Mouse (Mus musculus): Measurements from ENCODE around the gene Gm38431.
"Not testable (repeated sequence)": the region's sequence is repeated elsewhere in the genome, so short reads cannot be mapped to it uniquely, and the experiment has no call there.

Gm38431 gene

GRCm38 (mm10) chr9:21105760-21106564 is 14.2 kb upstream of the Gm38431 start:
- no peak for DNase-seq (ENCODE audit: low spot score)

- DNase-seq (ENCODE audit: low spot score) = no peak
Observed at GRCm38 (mm10) chr9:21104814-21105213, 13.0 kb upstream of the Gm38431 start.

- no peak for DNase-seq (ENCODE audit: low spot score)
Observed at GRCm38 (mm10) chr9:21102076-21102475, 10.3 kb upstream of the Gm38431 start.

- no peak for DNase-seq (ENCODE audit: low spot score)
Observed at GRCm38 (mm10) chr9:21100447-21101161, 8.8 kb upstream of the Gm38431 start.

GRCm38 (mm10) chr9:21097793-21098192 is 6.0 kb upstream of the Gm38431 start:
- DNase-seq (ENCODE audit: low spot score) = no peak

GRCm38 (mm10) chr9:21095958-21096357 is 4.2 kb upstream of the Gm38431 start:
- DNase-seq (ENCODE audit: low spot score) = no peak

- no peak for DNase-seq (ENCODE audit: low spot score)
Observed at GRCm38 (mm10) chr9:21093423-21093822, 1.6 kb upstream of the Gm38431 start.

- DNase-seq (ENCODE audit: low spot score) = no peak
Observed at GRCm38 (mm10) chr9:21090972-21091706, 658 bp downstream of the Gm38431 start.

GRCm38 (mm10) chr9:21090537-21090936 is 1.3 kb downstream of the Gm38431 start:
- DNase-seq (ENCODE audit: low spot score) = no peak

- DNase-seq (ENCODE audit: low spot score) = no peak
Observed at GRCm38 (mm10) chr9:21083324-21083723, 8.5 kb downstream of the Gm38431 start.

GRCm38 (mm10) chr9:21081127-21081526 is 10.7 kb downstream of the Gm38431 start:
- no peak for DNase-seq (ENCODE audit: low spot score)

- DNase-seq (ENCODE audit: low spot score) = no peak
Observed at GRCm38 (mm10) chr9:21075625-21076024, 16.2 kb downstream of the Gm38431 start.

- no peak for DNase-seq (ENCODE audit: low spot score)
Observed at GRCm38 (mm10) chr9:21074173-21074572, 17.6 kb downstream of the Gm38431 start.

- DNase-seq (ENCODE audit: low spot score) = peak; percentile 49
Observed at GRCm38 (mm10) chr9:21073044-21073840, 18.6 kb downstream of the Gm38431 start, which contains the start of the genes Gm49373 and Fdx1l. Gene Gm49373, minus strand, starts transcription at chr9:21073096. Gene Fdx1l, minus strand, starts transcription at chr9:21073614.

GRCm38 (mm10) chr9:21072641-21073040 is 19.2 kb downstream of the Gm38431 start:
- no peak for DNase-seq (ENCODE audit: low spot score)

GRCm38 (mm10) chr9:21067006-21067684 is 24.7 kb downstream of the Gm38431 start, which contains the start of gene Zglp1:
Gene Zglp1, minus strand, starts transcription at chr9:21067093.
- no peak for DNase-seq (ENCODE audit: low spot score)

GRCm38 (mm10) chr9:21062928-21063327 is 28.9 kb downstream of the Gm38431 start:
- no peak for DNase-seq (ENCODE audit: low spot score)

GRCm38 (mm10) chr9:21051578-21051977 is 40.2 kb downstream of the Gm38431 start:
- no peak for DNase-seq (ENCODE audit: low spot score)

GRCm38 (mm10) chr9:21045235-21045634 is 46.6 kb downstream of the Gm38431 start:
- DNase-seq (ENCODE audit: low spot score) = no peak

- not testable (repeated sequence) for DNase-seq (ENCODE audit: low spot score)
Observed at GRCm38 (mm10) chr9:21044785-21045184, 47.0 kb downstream of the Gm38431 start.

GRCm38 (mm10) chr9:21043563-21043962 is 48.2 kb downstream of the Gm38431 start:
- no peak for DNase-seq (ENCODE audit: low spot score)

All from urinary bladder, postnatal 10 days (tissue).